Mouse (Mus musculus) heart, postnatal 0 days (tissue): Measurements from ENCODE around the gene Hnrnpul1.

Experiments used
- CTCF ChIP-seq: IDR thresholded peaks from 2 replicates; pipeline ENCODE4 v1.5.1; 2016; ENCODE audit warnings: antibody characterized with exemption, control low read depth, low read depth
- EP300 ChIP-seq: IDR thresholded peaks from 2 replicates; pipeline ENCODE4 v1.6.1; 2016; ENCODE audit warnings: antibody characterized with exemption, low read depth

DNA sequence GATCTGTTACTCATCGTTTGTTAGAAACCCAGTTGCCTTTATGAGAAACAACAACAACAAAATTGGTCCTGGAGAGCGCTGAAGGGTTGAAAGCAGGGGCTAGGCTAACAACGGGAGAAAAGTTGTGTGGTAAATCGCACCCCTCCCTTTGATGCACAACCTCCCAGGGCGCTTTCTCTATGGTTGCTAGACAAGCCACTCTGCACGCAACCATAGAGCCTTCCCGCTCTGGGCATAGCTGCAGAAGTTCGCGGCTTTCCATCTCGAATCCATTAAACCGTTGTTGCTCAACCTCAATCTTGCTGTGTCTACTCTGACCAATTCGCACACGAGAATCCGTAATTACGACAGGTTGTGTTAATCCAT is 894 bp upstream of the Hnrnpul1 start:
- TF ChIP-seq CTCF: no peak
- no peak for TF ChIP-seq EP300
